Mouse (Mus musculus): ENCODE results near the gene Olr1. TPM values are rescaled to one million over a fixed set of nuclear protein-coding genes. Genes with fewer than 3 reads are reported as not detected.

Gene Olr1
- polyA plus RNA-seq, 1 experiment from 2014 or later, result not detected

DNA sequence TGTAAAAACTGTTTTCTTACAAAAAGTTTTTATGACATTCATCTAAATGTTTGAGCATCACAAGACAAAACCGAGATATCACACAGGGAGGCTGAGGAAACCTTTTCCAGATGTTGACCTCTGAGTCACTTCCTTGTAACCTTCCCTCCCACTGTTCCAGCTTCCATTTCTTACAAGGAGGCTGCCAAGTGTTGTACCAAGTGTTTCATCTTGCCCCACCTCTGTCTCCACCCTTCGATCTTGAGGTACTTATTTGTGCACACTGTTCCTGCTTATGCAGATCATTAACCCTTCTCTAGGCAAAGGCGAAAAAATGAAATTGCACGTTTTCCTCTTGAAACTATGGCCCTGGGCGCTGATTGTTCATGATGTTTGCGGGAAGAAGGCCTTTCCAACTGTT, 57.2 kb downstream of the Olr1 start:
- H3K4me3 ChIP-seq (ENCODE audit: low read depth, low read length), result no peak overlapping the region
- no peak for DNase-seq (ENCODE audit: low spot score)
- no peaks in the 10 kb centered on the region for H3K36me3 ChIP-seq (ENCODE audit: control insufficient read depth, insufficient read depth, low read length)
- no peak overlapping the region for H3K4me2 ChIP-seq (replicated peaks; ENCODE audit: low read depth, low read length)
- H3K9ac ChIP-seq (ENCODE audit: low read depth, low read length), result no peak overlapping the region
- no peaks in the 10 kb centered on the region for H3K27me3 ChIP-seq (ENCODE audit: control insufficient read depth, insufficient read depth, low read length)
- no peaks in the 10 kb centered on the region for H3K4me1 ChIP-seq (replicated peaks; ENCODE audit: control insufficient read depth, insufficient read depth, low read length)
- no peak overlapping the region for H3K27ac ChIP-seq (ENCODE audit: low read depth, low read length)
- no peak for ATAC-seq (ENCODE audit: low FRiP score)
- 70% methylated on average over 6 of the region's 6 CpGs for WGBS
- no peaks in the 10 kb centered on the region for H3K9me3 ChIP-seq (ENCODE audit: control insufficient read depth, low read length)

DNA sequence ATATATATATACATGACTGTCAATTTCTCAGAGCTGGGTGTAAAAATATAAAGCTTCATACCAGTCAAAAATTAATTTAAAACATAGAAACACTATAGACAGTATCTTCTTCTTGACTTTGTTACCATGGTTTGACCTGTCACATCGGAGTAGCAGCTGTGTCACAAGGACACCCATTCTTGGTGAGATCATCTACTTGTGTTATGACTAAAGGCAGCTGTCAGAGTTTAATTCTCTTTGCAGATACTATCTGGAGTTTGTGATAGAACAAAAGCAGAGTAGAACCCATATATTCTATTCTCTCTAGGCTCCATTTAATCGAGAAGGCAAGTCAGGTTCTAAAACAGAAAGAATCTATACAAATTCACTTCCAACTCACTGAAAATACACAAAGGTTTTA, 68.9 kb downstream of the Olr1 start:
- no peak for DNase-seq (ENCODE audit: low spot score)

DNA sequence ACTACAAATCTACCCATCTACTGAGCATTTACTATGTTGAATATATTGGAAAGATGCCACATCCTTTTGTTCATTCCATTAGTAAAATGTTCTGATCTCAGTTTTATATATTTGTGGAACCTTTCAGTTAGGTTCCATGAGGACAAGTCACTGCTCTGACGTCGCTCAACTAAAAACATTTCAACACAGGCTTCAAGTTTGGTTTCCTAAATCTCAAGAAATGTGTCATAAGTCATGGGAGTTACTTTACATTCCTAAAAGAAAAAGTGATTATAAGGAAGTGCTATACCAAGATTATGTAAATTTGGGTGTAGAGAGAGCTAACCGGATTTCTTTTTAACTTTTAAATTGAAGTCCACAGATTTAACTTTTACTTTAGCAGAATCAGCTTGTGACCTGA, 70.9 kb downstream of the Olr1 start:
- Histone ChIP-seq H3K4me3 (ENCODE audit: low read depth, low read length) (no peak overlapping the region), H3K9me3 (ENCODE audit: control insufficient read depth, low read length) (no peaks in the 10 kb centered on the region), H3K36me3 (ENCODE audit: control insufficient read depth, insufficient read depth, low read length) (no peaks in the 10 kb centered on the region), H3K27me3 (ENCODE audit: control insufficient read depth, insufficient read depth, low read length) (no peaks in the 10 kb centered on the region), H3K4me1 (replicated peaks; ENCODE audit: control insufficient read depth, insufficient read depth, low read length) (no peaks in the 10 kb centered on the region), H3K27ac (ENCODE audit: low read depth, low read length) (no peak overlapping the region), H3K9ac (ENCODE audit: low read depth, low read length) (no peak overlapping the region), H3K4me2 (replicated peaks; ENCODE audit: low read depth, low read length) (no peak overlapping the region)
- DNase-seq (ENCODE audit: low spot score) (no peak), ATAC-seq (ENCODE audit: low FRiP score) (no peak)
- WGBS, result 90% methylated on average over 3 of the region's 3 CpGs

More for the DNA sequence above, 68.9 kb downstream of the Olr1 start:
- 92% methylated on average over 2 of the region's 2 CpGs for WGBS
- Histone ChIP-seq H3K27me3 (ENCODE audit: control insufficient read depth, insufficient read depth, low read length) (no peaks in the 10 kb centered on the region), H3K4me2 (replicated peaks; ENCODE audit: low read depth, low read length) (no peak overlapping the region), H3K9ac (ENCODE audit: low read depth, low read length) (no peak overlapping the region), H3K36me3 (ENCODE audit: control insufficient read depth, insufficient read depth, low read length) (no peaks in the 10 kb centered on the region), H3K4me3 (ENCODE audit: low read depth, low read length) (no peak overlapping the region), H3K9me3 (ENCODE audit: control insufficient read depth, low read length) (no peaks in the 10 kb centered on the region), H3K4me1 (replicated peaks; ENCODE audit: control insufficient read depth, insufficient read depth, low read length) (no peaks in the 10 kb centered on the region), H3K27ac (ENCODE audit: low read depth, low read length) (no peak overlapping the region)
- no peak for ATAC-seq (ENCODE audit: low FRiP score)

Other genes starting within 250 kb of the Olr1 start
- gene Cd69, start 231.7 kb downstream of the Olr1 start, polyA plus RNA-seq (2014; fragmentation: Nextera tagmentation; extraction: Ambion mirVana), result 0.09 TPM in 1 of 2 replicates, not detected in the other
- gene 4922502D21Rik, start 175.4 kb downstream of the Olr1 start, polyA plus RNA-seq (2014; fragmentation: Nextera tagmentation; extraction: Ambion mirVana), result not detected in 2 replicates
- 0.25 and 0.36 TPM in 2 replicates for gene Clec12a, start 164.5 kb downstream of the Olr1 start, polyA plus RNA-seq (2014; fragmentation: Nextera tagmentation; extraction: Ambion mirVana)
- gene Clec12b, start 121.3 kb downstream of the Olr1 start, polyA plus RNA-seq (2014; fragmentation: Nextera tagmentation; extraction: Ambion mirVana), result not detected in 2 replicates
- 12.5 and 12.9 TPM in 2 replicates for gene Clec1b, start 109.9 kb downstream of the Olr1 start, polyA plus RNA-seq (2014; fragmentation: Nextera tagmentation; extraction: Ambion mirVana)
- gene Clec9a, start 98.3 kb downstream of the Olr1 start, polyA plus RNA-seq (2014; fragmentation: Nextera tagmentation; extraction: Ambion mirVana), result 0.33 and 0.46 TPM in 2 replicates
- gene Clec1a, start 55.2 kb downstream of the Olr1 start, polyA plus RNA-seq (2014; fragmentation: Nextera tagmentation; extraction: Ambion mirVana), result 1.3 and 1.4 TPM in 2 replicates
- gene Tmem52b, start 5.4 kb upstream of the Olr1 start, polyA plus RNA-seq (2014; fragmentation: Nextera tagmentation; extraction: Ambion mirVana), result not detected in 2 replicates
- 22.7 and 26.7 TPM in 2 replicates for gene Gabarapl1, start 26.0 kb upstream of the Olr1 start, polyA plus RNA-seq (2014; fragmentation: Nextera tagmentation; extraction: Ambion mirVana)
- gene Klre1, start 70.7 kb upstream of the Olr1 start, polyA plus RNA-seq (2014; fragmentation: Nextera tagmentation; extraction: Ambion mirVana), result 0.11 TPM in 1 of 2 replicates, not detected in the other
- not detected in 2 replicates for gene Klrd1, start 84.6 kb upstream of the Olr1 start, polyA plus RNA-seq (2014; fragmentation: Nextera tagmentation; extraction: Ambion mirVana)
- gene Klrk1, start 116.7 kb upstream of the Olr1 start, polyA plus RNA-seq (2014; fragmentation: Nextera tagmentation; extraction: Ambion mirVana), result 0.25 and 0.28 TPM in 2 replicates
- not detected in 2 replicates for gene Klrc3, start 136.2 kb upstream of the Olr1 start, polyA plus RNA-seq (2014; fragmentation: Nextera tagmentation; extraction: Ambion mirVana)
- not detected in 2 replicates for gene Klrc2, start 153.5 kb upstream of the Olr1 start, polyA plus RNA-seq (2014; fragmentation: Nextera tagmentation; extraction: Ambion mirVana)
- gene Klrc1, start 171.8 kb upstream of the Olr1 start, polyA plus RNA-seq (2014; fragmentation: Nextera tagmentation; extraction: Ambion mirVana), result not detected in 2 replicates
- gene Klri1, start 210.0 kb upstream of the Olr1 start, polyA plus RNA-seq (2014; fragmentation: Nextera tagmentation; extraction: Ambion mirVana), result not detected in 2 replicates
- gene Klri2, start 233.3 kb upstream of the Olr1 start, polyA plus RNA-seq (2014; fragmentation: Nextera tagmentation; extraction: Ambion mirVana), result not detected in 2 replicates

Measured in hindbrain, embryonic 11.5 days (tissue).